Mouse (Mus musculus): ENCODE results near the gene Bmp7. TPM values are rescaled to one million over a fixed set of nuclear protein-coding genes. Genes with fewer than 3 reads are reported as not detected.

Bmp7 gene
- total RNA-seq, 2 experiments from 2014 or later, result 0.45 to 0.68 TPM

Small RNAs within 50 kb of the gene (microRNA-seq; reads per million reads assigned to microRNA genes)
- not detected for gene Gm22773

Other genes with a start within 250 kb of the Bmp7 start
- gene Spo11, start 37.4 kb upstream of the Bmp7 start, total RNA-seq (2021), result not detected
- 10 to 100 TPM; 11.0 to 11.2 TPM for gene Rae1, start 59.8 kb upstream of the Bmp7 start, total RNA-seq (2021)
- gene Rbm38, start 80.2 kb upstream of the Bmp7 start, total RNA-seq (2021), result 100 to 1,000 TPM; 225 to 230 TPM
- gene Ctcfl, start 179.2 kb upstream of the Bmp7 start, total RNA-seq (2021), result under 1 TPM; 0.07 to 0.19 TPM
- gene Pck1, start 212.7 kb upstream of the Bmp7 start, total RNA-seq (2021), result 10 to 100 TPM in 1 of 2 experiments, 1 to 10 TPM in 1; 5.7 to 10.8 TPM